Mouse (Mus musculus): ENCODE data around the gene Sspo.

GRCm38 (mm10) chr6:48438475-48439125 lies 9.4 kb upstream of the Sspo start:
- TF ChIP-seq CTCF (IDR thresholded peaks at IDR 0.05; ENCODE audit: borderline replicate concordance, insufficient read depth, low read length) (no peak), POLR2A (IDR thresholded peaks at IDR 0.05; ENCODE audit: low read depth, low read length) (no peak)

All from embryonic fibroblast, embryonic 13.5 days (primary cell).